Mouse (Mus musculus): Measurements from ENCODE around the gene Reln.

The Reln gene

DNA sequence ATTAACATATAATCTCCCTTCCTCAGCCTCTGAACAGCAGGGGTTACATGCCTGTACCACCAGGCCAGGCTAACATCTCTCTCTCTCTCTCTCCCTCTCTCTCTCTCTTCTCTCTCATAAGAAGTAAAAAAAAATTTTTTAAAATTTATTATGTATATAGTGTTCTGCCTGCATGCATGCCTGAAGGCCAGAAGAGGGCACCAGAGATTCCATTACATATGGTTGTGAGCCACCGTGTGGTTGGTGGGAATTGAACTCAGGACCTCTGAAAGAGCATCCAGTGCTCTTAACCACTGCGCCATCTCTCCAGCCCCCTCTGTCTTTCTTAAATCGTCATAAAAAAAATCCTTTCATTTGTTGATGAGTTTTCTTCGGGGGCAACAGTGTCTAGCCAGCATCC is 499.8 kb downstream of the Reln start:
- no peak for DNase-seq (ENCODE audit: low spot score in 2 of 2)
